Mouse (Mus musculus) ES-Bruce4 (cell line): ENCODE results near the gene Lrrn2.

Experiments used
- CTCF ChIP-seq: IDR thresholded peaks from one replicate; pipeline ENCODE4 v1.8.1; 2011; ENCODE audit warnings: low read depth, low read length
- EP300 ChIP-seq: IDR thresholded peaks from 2 replicates; pipeline ENCODE4 v1.6.1; 2011; ENCODE audit warnings: low read depth, low read length; ENCODE audit not compliant: insufficient read depth
- POLR2A ChIP-seq: IDR thresholded peaks from one replicate; pipeline ENCODE4 v1.8.1; 2011; ENCODE audit warnings: low read length; ENCODE audit not compliant: insufficient read depth

DNA sequence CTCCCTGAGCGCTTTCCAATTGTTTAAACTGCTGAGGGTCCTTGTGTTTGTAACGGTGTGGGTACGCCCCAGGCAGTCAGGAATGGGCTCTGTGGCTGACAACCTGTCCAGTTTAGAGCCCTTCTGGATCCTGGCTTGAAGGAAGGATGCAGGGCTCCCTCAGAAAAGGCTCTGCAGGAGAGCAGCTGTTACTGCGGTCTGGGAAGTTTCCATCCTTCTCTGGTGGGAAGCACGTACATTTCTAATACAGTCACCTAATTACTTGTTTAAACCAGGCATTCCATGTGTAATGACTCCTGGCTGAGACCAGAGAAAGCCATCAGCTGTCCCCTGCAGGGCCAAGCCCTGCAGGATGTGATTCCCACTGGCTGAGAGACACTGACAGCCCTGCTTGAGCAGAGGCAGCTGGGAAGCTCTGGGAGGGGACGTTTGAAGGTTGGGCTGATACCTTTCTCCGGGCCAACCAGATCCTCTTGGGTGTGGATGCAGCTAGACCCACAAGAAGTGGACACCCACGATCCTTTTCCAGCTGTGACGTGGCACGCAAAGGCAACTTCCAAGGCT lies 38.1 kb downstream of the Lrrn2 start:
- TF ChIP-seq POLR2A (no peak), CTCF (no peak), EP300 (0 out of 2 replicates have a peak, but pooled peaks have one; percentile 52)
